Mouse (Mus musculus) intestine, postnatal 0 days (tissue): ENCODE results near the gene Ltb4r2. TPM values are rescaled to one million over a fixed set of nuclear protein-coding genes. Genes with fewer than 3 reads are reported as not detected.

ENCODE experiments used
- ATAC-seq: fragments of 200-750 bp; cut with Nextera tagmentation; 2 replicates; pipeline ENCODE4 v1.8.0; 2017; ENCODE audit warnings: mild to moderate bottlenecking, moderate TSS enrichment, moderate library complexity
- H3K27ac ChIP-seq: fragments of 300-500 bp; sonication (generic); 2 replicates; pipeline ENCODE4 v1.5.1; 2014; ENCODE audit warnings: mild to moderate bottlenecking, low read depth, low read length, moderate library complexity
- H3K27me3 ChIP-seq: fragments of 300-500 bp; sonication (generic); replicated peaks from 2 replicates; pipeline ENCODE4 v1.6.1; 2014; ENCODE audit warnings: low read length, mixed read lengths; ENCODE audit not compliant: control insufficient read depth, insufficient read depth
- H3K36me3 ChIP-seq: fragments of 300-500 bp; sonication (generic); 2 replicates; pipeline ENCODE4 v1.6.1; 2014; ENCODE audit warnings: mild to moderate bottlenecking, moderate library complexity; ENCODE audit not compliant: control insufficient read depth, insufficient read depth
- H3K4me1 ChIP-seq: fragments of 300-500 bp; sonication (generic); replicated peaks from 2 replicates; pipeline ENCODE4 v1.6.1; 2014; ENCODE audit warnings: antibody characterized with exemption, low read length, mixed read lengths; ENCODE audit not compliant: control insufficient read depth, insufficient read depth
- H3K4me2 ChIP-seq: fragments of 300-500 bp; sonication (generic); replicated peaks from 2 replicates; pipeline ENCODE4 v1.6.1; 2014; ENCODE audit warnings: low read depth, mild to moderate bottlenecking, moderate library complexity
- H3K4me3 ChIP-seq: fragments of 300-500 bp; sonication (generic); 2 replicates; pipeline ENCODE4 v1.5.1; 2014; ENCODE audit warnings: low read depth, low read length
- H3K9ac ChIP-seq: fragments of 300-500 bp; sonication (generic); 2 replicates; pipeline ENCODE4 v1.6.1; 2014; ENCODE audit warnings: mild to moderate bottlenecking, low read depth, low read length
- H3K9me3 ChIP-seq: fragments of 300-500 bp; sonication (generic); 2 replicates; pipeline ENCODE4 v1.6.1; 2016; ENCODE audit warnings: mixed run types; ENCODE audit not compliant: control insufficient read depth
- CTCF ChIP-seq: sonication (generic); IDR thresholded peaks from 2 replicates; pipeline ENCODE4 v1.5.1; 2016; ENCODE audit warnings: low read depth, mild to moderate bottlenecking, control low read depth, antibody characterized with exemption, moderate library complexity
- WGBS: fragments of 180-500 bp; shearing (Covaris S2); extraction: QIAGEN DNeasy Blood & Tissue Kit; methylation state at CpG from one replicate; pipeline ENCODE4 v1.1.7; 2014; 5-methylcytosine and 5-hydroxymethylcytosine counted together
- polyA plus RNA-seq: library from polyadenylated mRNA; unstranded; fragments of >200 nt; fragmentation: Nextera tagmentation; extraction: Ambion mirVana; gene quantifications from 2 replicates; pipeline ENCODE4 v1.2.1, GENCODE M21; 2015

Ltb4r2 gene
- polyA plus RNA-seq, 1 experiment from 2014 or later: 9.0 TPM

DNA sequence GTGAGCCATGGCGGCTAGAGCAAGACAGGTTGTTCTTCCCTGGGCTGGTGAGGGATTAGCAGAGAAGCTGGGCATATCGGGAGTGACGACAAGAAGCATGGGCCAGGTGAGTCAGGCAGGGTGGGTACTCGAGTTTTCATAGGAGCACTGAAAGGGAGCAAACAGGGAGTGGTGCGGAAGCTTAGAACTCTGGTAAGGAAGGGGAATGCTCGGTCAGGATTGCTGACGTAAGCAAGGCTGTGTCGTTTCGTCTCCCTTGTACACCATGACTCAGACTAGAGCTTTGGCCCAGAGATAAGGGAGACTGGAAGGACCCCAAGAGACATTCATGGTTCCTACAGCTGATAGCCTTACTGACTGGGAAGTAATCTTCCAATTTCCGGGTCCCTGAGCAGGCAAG is 27.3 kb upstream of the Ltb4r2 start:
- H3K4me2 ChIP-seq: peak overlapping the region; percentile 21; the same call in 1 of the 2 replicates
- no peaks in the 10 kb centered on the region for H3K9me3 ChIP-seq
- no peak overlapping the region for H3K27ac ChIP-seq
- H3K9ac ChIP-seq: no peak overlapping the region
- ATAC-seq: peak; percentile 71
- H3K36me3 ChIP-seq: peaks cover 11% of the 10 kb centered on the region; the same call in 1 of the 2 replicates
- no peak for TF ChIP-seq CTCF
- 40% methylated on average over 10 of the region's 10 CpGs for WGBS
- H3K4me1 ChIP-seq: 0 out of 2 replicates have a peak, but pooled peaks cover 13% of the 10 kb centered on the region
- H3K27me3 ChIP-seq: no peaks in the 10 kb centered on the region
- H3K4me3 ChIP-seq: no peak overlapping the region

DNA sequence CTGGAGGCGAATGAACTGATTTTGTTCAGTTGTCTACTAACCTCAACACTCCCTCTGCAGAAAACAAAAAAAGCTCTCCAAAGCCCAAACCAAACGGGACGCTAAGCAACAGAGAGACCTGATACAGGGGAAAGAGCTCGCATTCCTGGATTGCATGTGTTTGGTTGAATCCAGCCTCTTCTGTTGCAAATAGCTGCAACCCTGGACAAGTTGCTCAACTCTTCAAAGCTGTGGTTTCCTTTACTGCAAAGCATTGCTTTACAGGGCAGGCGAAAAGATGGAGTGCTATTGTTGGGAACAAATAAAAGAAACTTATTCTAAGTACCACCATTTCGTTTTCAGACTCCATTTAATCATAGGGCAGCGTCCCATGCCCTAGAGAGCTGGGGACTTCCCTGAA is 26.4 kb upstream of the Ltb4r2 start:
- ATAC-seq: no peak; the same call in 1 of the 2 replicates
- Histone ChIP-seq H3K27ac (no peak overlapping the region), H3K4me3 (no peak overlapping the region), H3K36me3 (peaks cover 20% of the 10 kb centered on the region), H3K27me3 (no peaks in the 10 kb centered on the region), H3K9ac (no peak overlapping the region), H3K9me3 (no peaks in the 10 kb centered on the region), H3K4me2 (0 out of 2 replicates have a peak overlapping the region, but pooled peaks have one; percentile 24), H3K4me1 (0 out of 2 replicates have a peak, but pooled peaks cover 13% of the 10 kb centered on the region)
- TF ChIP-seq CTCF: no peak
- WGBS: 39% methylated on average over 7 of the region's 7 CpGs

DNA sequence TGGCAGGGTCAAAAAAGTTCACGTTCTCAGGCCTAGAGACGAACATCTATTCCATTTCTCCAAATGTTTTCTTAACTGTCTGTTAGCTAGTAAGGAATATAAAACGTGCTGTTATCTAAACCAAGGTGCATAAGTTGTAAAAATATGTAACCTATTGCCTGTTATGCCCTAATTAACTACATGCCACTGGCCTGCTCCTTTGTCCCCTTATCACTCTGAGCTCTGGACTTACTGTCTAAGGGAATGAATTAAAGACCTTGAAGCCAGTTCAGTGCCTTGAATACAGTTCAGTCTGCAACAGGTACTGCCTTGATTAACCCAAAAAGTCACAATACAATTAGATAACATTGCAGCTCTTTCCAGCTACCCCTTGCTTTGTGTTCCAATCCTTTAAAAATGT is 25.9 kb upstream of the Ltb4r2 start:
- Histone ChIP-seq H3K4me2 (peak overlapping the region; percentile 46), H3K4me3 (no peak overlapping the region), H3K9ac (no peak overlapping the region), H3K36me3 (peaks cover 25% of the 10 kb centered on the region), H3K27me3 (no peaks in the 10 kb centered on the region), H3K4me1 (0 out of 2 replicates have a peak, but pooled peaks cover 13% of the 10 kb centered on the region), H3K9me3 (no peaks in the 10 kb centered on the region), H3K27ac (0 out of 2 replicates have a peak overlapping the region, but pooled peaks have one; percentile 62)
- no peak for TF ChIP-seq CTCF
- peak; percentile 71 for ATAC-seq
- WGBS: 9% methylated on average over 3 of the region's 3 CpGs

DNA sequence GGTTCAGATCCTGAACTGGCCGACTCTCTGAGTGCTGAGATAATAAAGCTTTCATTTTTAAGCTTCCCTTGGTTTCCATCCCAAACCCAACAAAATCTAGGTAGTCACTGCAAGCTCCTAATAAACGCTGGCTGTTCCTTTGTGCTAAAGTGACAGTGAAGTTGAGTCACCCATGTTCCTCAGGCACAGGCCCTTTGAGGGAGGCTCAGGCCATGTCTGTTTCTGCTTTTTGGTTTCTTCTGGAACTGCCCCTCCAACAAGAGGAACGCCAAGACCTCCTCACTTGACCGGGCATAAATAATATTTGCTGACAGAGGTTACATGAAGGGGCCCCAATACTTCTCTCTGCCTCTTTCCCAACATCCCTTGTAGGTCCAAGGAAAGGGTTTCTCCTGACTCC is 25.5 kb upstream of the Ltb4r2 start:
- Histone ChIP-seq H3K27ac (peak overlapping the region; percentile 62; the same call in 1 of the 2 replicates), H3K4me1 (0 out of 2 replicates have a peak, but pooled peaks cover 13% of the 10 kb centered on the region), H3K36me3 (peaks cover 29% of the 10 kb centered on the region), H3K4me3 (no peak overlapping the region), H3K9me3 (no peaks in the 10 kb centered on the region), H3K9ac (no peak overlapping the region), H3K27me3 (no peaks in the 10 kb centered on the region), H3K4me2 (peak overlapping the region; percentile 46)
- ATAC-seq: no peak
- WGBS: 42% methylated on average over 4 of the region's 4 CpGs
- no peak for TF ChIP-seq CTCF

DNA sequence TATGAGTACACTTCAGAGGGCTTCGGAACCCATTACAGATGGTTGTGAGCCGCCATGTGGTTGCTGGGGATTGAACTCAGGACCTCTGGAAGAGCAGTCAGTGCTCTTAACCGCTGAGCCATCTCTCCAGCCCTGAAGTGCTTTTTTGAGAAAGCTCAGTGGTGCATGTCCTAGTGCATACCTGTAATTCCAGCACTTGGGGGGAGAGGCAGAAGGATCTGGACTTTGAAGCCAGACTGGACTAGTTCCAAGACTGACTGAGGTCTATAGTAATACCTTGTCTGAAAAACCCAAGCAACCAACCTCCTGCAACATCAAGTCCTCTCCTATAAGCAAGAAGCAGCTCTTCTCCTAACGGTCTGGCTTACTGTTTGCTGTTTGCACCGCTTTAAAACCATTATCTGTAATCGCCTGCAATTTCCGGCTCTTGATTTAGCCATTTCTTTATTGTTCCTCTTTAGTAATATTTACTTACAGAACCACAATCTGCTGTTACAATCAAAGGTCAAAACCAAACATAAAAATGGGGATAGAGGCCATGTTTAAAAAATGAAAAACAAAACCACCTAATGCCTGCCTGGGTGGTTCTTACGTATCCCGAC is 24.0 kb upstream of the Ltb4r2 start:
- no peak overlapping the region for H3K4me3 ChIP-seq
- 54% methylated on average over 9 of the region's 9 CpGs for WGBS
- no peak for ATAC-seq
- H3K4me2 ChIP-seq: no peak overlapping the region
- no peak overlapping the region for H3K9ac ChIP-seq
- 0 out of 2 replicates have a peak, but pooled peaks cover 13% of the 10 kb centered on the region for H3K4me1 ChIP-seq
- H3K9me3 ChIP-seq: no peaks in the 10 kb centered on the region
- H3K36me3 ChIP-seq: peaks cover 41% of the 10 kb centered on the region
- no peak for TF ChIP-seq CTCF
- no peak overlapping the region for H3K27ac ChIP-seq
- H3K27me3 ChIP-seq: no peaks in the 10 kb centered on the region

DNA sequence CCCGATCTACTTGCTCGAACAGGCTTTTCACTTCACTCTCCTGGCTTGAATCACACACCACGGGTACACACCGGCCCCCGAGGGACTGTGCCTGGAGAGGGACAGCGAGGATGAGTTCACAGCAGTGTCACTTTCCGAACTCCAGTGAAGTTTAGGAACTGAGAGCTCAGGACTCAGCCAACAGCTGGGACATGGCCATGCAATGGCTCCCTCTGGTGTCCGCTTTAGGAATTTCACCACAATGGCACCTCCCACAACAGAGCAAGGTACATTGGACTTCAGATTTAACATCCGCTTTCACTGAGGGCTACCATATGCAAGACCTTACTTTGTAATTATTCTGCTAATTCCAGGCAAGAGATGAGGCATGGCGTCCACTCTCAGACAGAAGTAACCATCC is 17.5 kb upstream of the Ltb4r2 start:
- TF ChIP-seq CTCF: peak; percentile 99
- Histone ChIP-seq H3K4me3 (peak overlapping the region; percentile 94; the same call in 1 of the 2 replicates), H3K27me3 (no peaks in the 10 kb centered on the region), H3K27ac (peak overlapping the region; percentile 62; the same call in 1 of the 2 replicates), H3K36me3 (peaks cover 44% of the 10 kb centered on the region), H3K9ac (no peak overlapping the region), H3K4me1 (peaks cover 7% of the 10 kb centered on the region), H3K9me3 (no peaks in the 10 kb centered on the region), H3K4me2 (peak overlapping the region; percentile 92)
- peak; percentile 60 for ATAC-seq
- WGBS: 20% methylated on average over 10 of the region's 10 CpGs
